Mouse (Mus musculus) testis, adult 2 months (tissue): Measurements from ENCODE around the gene G6pc.

ENCODE experiments used
- CTCF ChIP-seq: fragments of 200-500 bp; IDR thresholded peaks from 2 replicates; pipeline ENCODE4 v1.5.1; 2012; ENCODE audit warnings: low read depth, mild to moderate bottlenecking, inconsistent platforms, low read length, moderate library complexity; ENCODE audit not compliant: control insufficient read depth, insufficient read depth, insufficient replicate concordance
- POLR2A ChIP-seq: fragments of 200-500 bp; IDR thresholded peaks from 2 replicates; pipeline ENCODE4 v1.6.1; 2012; ENCODE audit warnings: low read depth, mild to moderate bottlenecking, inconsistent platforms, low read length, moderate library complexity; ENCODE audit not compliant: control insufficient read depth

DNA sequence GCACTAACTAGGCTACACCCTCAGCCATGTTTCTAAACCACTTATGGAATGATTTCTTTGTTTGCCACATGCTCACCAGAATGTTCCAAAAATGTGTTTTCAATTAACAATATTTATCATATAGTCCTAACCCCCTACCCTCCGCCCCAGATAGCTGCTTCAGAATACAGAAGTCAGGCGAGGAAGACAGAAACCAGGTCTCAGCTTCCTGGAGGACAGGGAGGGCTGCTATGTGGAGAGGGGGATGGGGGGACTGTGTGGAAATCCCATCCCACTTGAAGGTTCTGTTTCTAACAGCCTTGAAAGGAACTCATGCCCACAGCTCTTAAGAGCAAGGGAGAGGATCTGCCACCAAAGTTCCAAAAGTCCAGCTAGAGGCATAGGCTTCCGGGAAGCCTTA, 18.1 kb upstream of the G6pc start:
- no peak for TF ChIP-seq POLR2A
- no peak for TF ChIP-seq CTCF
